ENCODE assay signal across 7 mouse cellular contexts in genomic region chr9:122420772-122421764, GRCm38 (mm10).
A peak's percentile ranks its signal among the peaks of the same experiment; 100 is the strongest.
DNase-seq lines count a peak whose midpoint lies in the region; ATAC-seq and TF ChIP-seq lines count a peak whose summit lies in the region.

No protein-coding gene starts in this region.

- DNase-seq in ZHBTc4 (ENCODE audit: low read depth, low spot score): peak; percentile 86
- peak; percentile 81 for DNase-seq in cerebellum, postnatal 4 days (ENCODE audit: low spot score in 2 of 2)
- DNase-seq in gastrocnemius, adult 8-10 months (ENCODE audit: low spot score in 2 of 2): peak; percentile 34 to 61
- peak; percentile 70 to 73 for DNase-seq in left cerebral cortex, postnatal 36 days (ENCODE audit: low spot score in 2 of 2)
- peak; percentile 60 for DNase-seq in skeletal muscle tissue, adult 2 months (ENCODE audit: low read depth, low spot score)

- ATAC-seq in intestine, postnatal 0 days: 0 out of 2 replicates have a peak, but pooled peaks have one; percentile 31
- peak; percentile 71 for ATAC-seq in midbrain, embryonic 13.5 days

- H3K27me3 ChIP-seq in intestine, postnatal 0 days (replicated peaks; ENCODE audit: control insufficient read depth, insufficient read depth, low read length): no peaks in the 10 kb centered on the region; the same call in 1 of the 2 replicates
- peaks cover 5% of the 10 kb centered on the region; the same call in 1 of the 2 replicates for H3K27me3 ChIP-seq in midbrain, embryonic 13.5 days

- TF ChIP-seq CTCF in intestine, postnatal 0 days (IDR thresholded peaks at IDR 0.05; ENCODE audit: low read depth): peak; percentile 96

- H3K4me3 ChIP-seq in intestine, postnatal 0 days (ENCODE audit: low read depth, low read length): no peak overlapping the region
- H3K4me3 ChIP-seq in midbrain, embryonic 13.5 days (replicated peaks): no peak overlapping the region

- H3K9me3 ChIP-seq in intestine, postnatal 0 days (ENCODE audit: control insufficient read depth): no peaks in the 10 kb centered on the region
- H3K9me3 ChIP-seq in midbrain, embryonic 13.5 days: no peaks in the 10 kb centered on the region

- WGBS in intestine, postnatal 0 days: 24% methylated on average over 13 of the region's 13 CpGs
- WGBS in midbrain, embryonic 13.5 days: 24% methylated on average over 13 of the region's 13 CpGs

- intact Hi-C loops in left cerebral cortex, postnatal 36 days (cut with DNase I): loop anchor here (2.0 to 5.0 kb wide), 2 partner anchors 266 to 308 kb away; no protein-coding TSS in a partner anchor

- no peak overlapping the region for H3K27ac ChIP-seq in intestine, postnatal 0 days (ENCODE audit: low read depth, low read length)
- H3K27ac ChIP-seq in midbrain, embryonic 13.5 days: no peak overlapping the region

- H3K9ac ChIP-seq in intestine, postnatal 0 days (ENCODE audit: low read depth, low read length): no peak overlapping the region
- H3K9ac ChIP-seq in midbrain, embryonic 13.5 days (replicated peaks): no peak overlapping the region

- H3K36me3 ChIP-seq in intestine, postnatal 0 days (ENCODE audit: control insufficient read depth, insufficient read depth): no peaks in the 10 kb centered on the region
- no peaks in the 10 kb centered on the region for H3K36me3 ChIP-seq in midbrain, embryonic 13.5 days

- H3K4me1 ChIP-seq in intestine, postnatal 0 days (replicated peaks; ENCODE audit: control insufficient read depth, insufficient read depth, low read length): no peaks in the 10 kb centered on the region
- H3K4me1 ChIP-seq in midbrain, embryonic 13.5 days (replicated peaks): no peaks in the 10 kb centered on the region; the same call in 1 of the 2 replicates

- no peak overlapping the region for H3K4me2 ChIP-seq in intestine, postnatal 0 days (replicated peaks; ENCODE audit: low read depth)
- H3K4me2 ChIP-seq in midbrain, embryonic 13.5 days (replicated peaks): no peak overlapping the region
